Mouse (Mus musculus): Measurements from ENCODE around the gene Gm5565. TPM values are rescaled to one million over a fixed set of nuclear protein-coding genes. Genes with fewer than 3 reads are reported as not detected.
"Not testable (repeated sequence)": the region's sequence is repeated elsewhere in the genome, so short reads cannot be mapped to it uniquely, and the experiment has no call there.

Gm5565 gene
- polyA plus RNA-seq (2012; rRNA removed) = not detected in 2 replicates

- DNase-seq (ENCODE audit: low read depth) = not testable (repeated sequence)
Observed at GRCm38 (mm10) chr5:146160439-146160838, at the start of gene Gm5565. Gene Gm5565 (minus strand): TSS chr5:146160539.

- no peak for TF ChIP-seq CTCF (IDR thresholded peaks at IDR 0.05; ENCODE audit: borderline replicate concordance, extremely low read depth, insufficient read depth, insufficient read length)
- no peak for TF ChIP-seq POLR2A (IDR thresholded peaks at IDR 0.05; ENCODE audit: borderline replicate concordance, extremely low read depth, insufficient read depth, insufficient read length, poor library complexity, severe bottlenecking)
- no peak for DNase-seq (ENCODE audit: low read depth)
Observed at GRCm38 (mm10) chr5:146205537-146205936, 45.2 kb upstream of the Gm5565 start.

- no peak for DNase-seq (ENCODE audit: low read depth)
- TF ChIP-seq CTCF (IDR thresholded peaks at IDR 0.05; ENCODE audit: borderline replicate concordance, extremely low read depth, insufficient read depth, insufficient read length) (no peak), POLR2A (IDR thresholded peaks at IDR 0.05; ENCODE audit: borderline replicate concordance, extremely low read depth, insufficient read depth, insufficient read length, poor library complexity, severe bottlenecking) (no peak)
Observed at GRCm38 (mm10) chr5:146203921-146204320, 43.6 kb upstream of the Gm5565 start.

- DNase-seq (ENCODE audit: low read depth) = no peak
- TF ChIP-seq POLR2A (IDR thresholded peaks at IDR 0.05; ENCODE audit: borderline replicate concordance, extremely low read depth, insufficient read depth, insufficient read length, poor library complexity, severe bottlenecking) (no peak), CTCF (IDR thresholded peaks at IDR 0.05; ENCODE audit: borderline replicate concordance, extremely low read depth, insufficient read depth, insufficient read length) (no peak; the same call in 1 of the 2 replicates)
Observed at GRCm38 (mm10) chr5:146200580-146200979, 40.2 kb upstream of the Gm5565 start.

- no peak for DNase-seq (ENCODE audit: low read depth)
Observed at GRCm38 (mm10) chr5:146199540-146199939, 39.2 kb upstream of the Gm5565 start.

GRCm38 (mm10) chr5:146199073-146199472 lies 38.7 kb upstream of the Gm5565 start:
- TF ChIP-seq POLR2A (IDR thresholded peaks at IDR 0.05; ENCODE audit: borderline replicate concordance, extremely low read depth, insufficient read depth, insufficient read length, poor library complexity, severe bottlenecking) (no peak), CTCF (IDR thresholded peaks at IDR 0.05; ENCODE audit: borderline replicate concordance, extremely low read depth, insufficient read depth, insufficient read length) (no peak)
- no peak for DNase-seq (ENCODE audit: low read depth)

More at GRCm38 (mm10) chr5:146199540-146199939, 39.2 kb upstream of the Gm5565 start:
- no peak for TF ChIP-seq POLR2A (IDR thresholded peaks at IDR 0.05; ENCODE audit: borderline replicate concordance, extremely low read depth, insufficient read depth, insufficient read length, poor library complexity, severe bottlenecking)
- no peak for TF ChIP-seq CTCF (IDR thresholded peaks at IDR 0.05; ENCODE audit: borderline replicate concordance, extremely low read depth, insufficient read depth, insufficient read length)

GRCm38 (mm10) chr5:146193360-146193759 lies 33.0 kb upstream of the Gm5565 start:
- no peak for DNase-seq (ENCODE audit: low read depth)
- TF ChIP-seq CTCF (IDR thresholded peaks at IDR 0.05; ENCODE audit: borderline replicate concordance, extremely low read depth, insufficient read depth, insufficient read length) = no peak
- no peak for TF ChIP-seq POLR2A (IDR thresholded peaks at IDR 0.05; ENCODE audit: borderline replicate concordance, extremely low read depth, insufficient read depth, insufficient read length, poor library complexity, severe bottlenecking)

- no peak for DNase-seq (ENCODE audit: low read depth)
- no peak for TF ChIP-seq POLR2A (IDR thresholded peaks at IDR 0.05; ENCODE audit: borderline replicate concordance, extremely low read depth, insufficient read depth, insufficient read length, poor library complexity, severe bottlenecking)
- no peak for TF ChIP-seq CTCF (IDR thresholded peaks at IDR 0.05; ENCODE audit: borderline replicate concordance, extremely low read depth, insufficient read depth, insufficient read length)
Observed at GRCm38 (mm10) chr5:146190501-146191269, 30.3 kb upstream of the Gm5565 start.

GRCm38 (mm10) chr5:146190093-146190492 lies 29.8 kb upstream of the Gm5565 start:
- DNase-seq (ENCODE audit: low read depth) = no peak
- TF ChIP-seq POLR2A (IDR thresholded peaks at IDR 0.05; ENCODE audit: borderline replicate concordance, extremely low read depth, insufficient read depth, insufficient read length, poor library complexity, severe bottlenecking) (no peak), CTCF (IDR thresholded peaks at IDR 0.05; ENCODE audit: borderline replicate concordance, extremely low read depth, insufficient read depth, insufficient read length) (no peak)

- TF ChIP-seq CTCF (IDR thresholded peaks at IDR 0.05; ENCODE audit: borderline replicate concordance, extremely low read depth, insufficient read depth, insufficient read length) (no peak), POLR2A (IDR thresholded peaks at IDR 0.05; ENCODE audit: borderline replicate concordance, extremely low read depth, insufficient read depth, insufficient read length, poor library complexity, severe bottlenecking) (no peak)
- no peak for DNase-seq (ENCODE audit: low read depth)
Observed at GRCm38 (mm10) chr5:146188712-146189111, 28.4 kb upstream of the Gm5565 start.

GRCm38 (mm10) chr5:146188144-146188543 lies 27.8 kb upstream of the Gm5565 start:
- TF ChIP-seq CTCF (IDR thresholded peaks at IDR 0.05; ENCODE audit: borderline replicate concordance, extremely low read depth, insufficient read depth, insufficient read length) = no peak
- no peak for TF ChIP-seq POLR2A (IDR thresholded peaks at IDR 0.05; ENCODE audit: borderline replicate concordance, extremely low read depth, insufficient read depth, insufficient read length, poor library complexity, severe bottlenecking)
- DNase-seq (ENCODE audit: low read depth) = no peak

GRCm38 (mm10) chr5:146187441-146187840 lies 27.1 kb upstream of the Gm5565 start:
- peak; percentile 52; the same call in 1 of the 2 replicates for TF ChIP-seq CTCF (IDR thresholded peaks at IDR 0.05; ENCODE audit: borderline replicate concordance, extremely low read depth, insufficient read depth, insufficient read length)
- DNase-seq (ENCODE audit: low read depth) = peak; percentile 54

GRCm38 (mm10) chr5:146185204-146185603 lies 24.9 kb upstream of the Gm5565 start, which contains the start of gene 1700001J03Rik:
Gene 1700001J03Rik (minus strand): TSS chr5:146185304.
- DNase-seq (ENCODE audit: low read depth) = not testable (repeated sequence)

- not testable (repeated sequence) for DNase-seq (ENCODE audit: low read depth)
Observed at GRCm38 (mm10) chr5:146172744-146173143, 12.4 kb upstream of the Gm5565 start.

- not testable (repeated sequence) for DNase-seq (ENCODE audit: low read depth)
Observed at GRCm38 (mm10) chr5:146170621-146171020, 10.3 kb upstream of the Gm5565 start, which contains the start of gene Gm6309. Gene Gm6309 (minus strand): TSS chr5:146170721.

GRCm38 (mm10) chr5:146158326-146158725 lies 2.0 kb downstream of the Gm5565 start:
- not testable (repeated sequence) for DNase-seq (ENCODE audit: low read depth)

Data from brain, embryonic 14.5 days (tissue).